Mouse (Mus musculus): Measurements from ENCODE around the gene 2210016L21Rik. TPM values are rescaled to one million over a fixed set of nuclear protein-coding genes. Genes with fewer than 3 reads are reported as not detected.

The 2210016L21Rik gene
- polyA plus RNA-seq, 1 experiment: 69.2 TPM

- TF ChIP-seq POLR2A (IDR thresholded peaks at IDR 0.05; ENCODE audit: borderline replicate concordance, extremely low read depth, insufficient read depth, insufficient read length, poor library complexity, severe bottlenecking): no peak
- TF ChIP-seq CTCF (IDR thresholded peaks at IDR 0.05; ENCODE audit: borderline replicate concordance, extremely low read depth, insufficient read depth, insufficient read length): no peak
- no peak for DNase-seq (ENCODE audit: low read depth)
Measured at GRCm38 (mm10) chr5:114968651-114969050, 26.7 kb downstream of the 2210016L21Rik start.

GRCm38 (mm10) chr5:114969064-114969463 lies 27.1 kb downstream of the 2210016L21Rik start:
- DNase-seq (ENCODE audit: low read depth): no peak
- no peak for TF ChIP-seq POLR2A (IDR thresholded peaks at IDR 0.05; ENCODE audit: borderline replicate concordance, extremely low read depth, insufficient read depth, insufficient read length, poor library complexity, severe bottlenecking)
- no peak for TF ChIP-seq CTCF (IDR thresholded peaks at IDR 0.05; ENCODE audit: borderline replicate concordance, extremely low read depth, insufficient read depth, insufficient read length)

GRCm38 (mm10) chr5:114969609-114970215 lies 27.8 kb downstream of the 2210016L21Rik start:
- no peak for TF ChIP-seq CTCF (IDR thresholded peaks at IDR 0.05; ENCODE audit: borderline replicate concordance, extremely low read depth, insufficient read depth, insufficient read length)
- no peak for TF ChIP-seq POLR2A (IDR thresholded peaks at IDR 0.05; ENCODE audit: borderline replicate concordance, extremely low read depth, insufficient read depth, insufficient read length, poor library complexity, severe bottlenecking)
- DNase-seq (ENCODE audit: low read depth): no peak

DNA sequence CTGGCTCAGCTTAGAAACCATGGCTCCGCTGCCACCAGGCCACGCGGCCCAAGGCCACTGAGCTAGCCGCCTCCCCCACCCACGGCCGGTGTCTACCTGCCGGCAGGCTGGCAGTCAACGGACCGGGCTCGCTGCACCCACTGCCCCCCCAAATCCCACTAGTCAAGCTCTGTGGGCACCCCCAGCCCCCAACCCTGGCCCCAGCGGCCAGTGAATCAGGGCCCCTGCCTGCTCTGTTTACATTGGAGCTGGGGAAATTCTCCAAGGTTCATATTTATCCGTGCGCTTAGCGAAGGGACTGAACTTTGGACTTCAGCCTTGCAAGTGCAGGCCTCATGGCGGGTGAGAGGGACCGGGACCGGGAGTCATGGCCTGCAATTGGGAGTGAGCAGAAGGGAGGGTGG lies 28.9 kb downstream of the 2210016L21Rik start, which contains the start of gene Hnf1a:
Gene Hnf1a, minus strand, starts transcription at position 271 of the 404 bp plus-strand sequence.
- no peak for DNase-seq (ENCODE audit: low read depth)
- TF ChIP-seq POLR2A (IDR thresholded peaks at IDR 0.05; ENCODE audit: borderline replicate concordance, extremely low read depth, insufficient read depth, insufficient read length, poor library complexity, severe bottlenecking) (no peak), CTCF (IDR thresholded peaks at IDR 0.05; ENCODE audit: borderline replicate concordance, extremely low read depth, insufficient read depth, insufficient read length) (no peak)

DNA sequence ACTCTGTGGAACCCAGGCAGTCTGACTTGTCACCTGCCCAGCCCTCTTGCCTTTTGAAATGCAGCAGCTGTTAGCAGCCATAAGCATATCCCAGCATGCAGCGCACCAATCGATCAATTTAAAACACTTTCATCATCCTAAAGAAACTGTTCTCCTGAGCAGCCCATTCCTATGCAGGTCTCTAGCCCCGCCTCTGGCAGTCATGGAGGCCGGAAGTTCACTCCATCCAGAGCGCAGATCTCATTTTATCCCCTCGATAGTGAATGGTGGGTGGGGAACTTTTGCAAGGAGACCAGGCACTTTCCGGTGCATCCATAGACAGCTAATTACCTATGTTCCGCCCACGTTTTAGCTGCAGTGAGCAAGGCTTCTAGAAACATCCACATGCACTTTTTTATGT lies 30.2 kb downstream of the 2210016L21Rik start:
- TF ChIP-seq POLR2A (IDR thresholded peaks at IDR 0.05; ENCODE audit: borderline replicate concordance, extremely low read depth, insufficient read depth, insufficient read length, poor library complexity, severe bottlenecking) (no peak), CTCF (IDR thresholded peaks at IDR 0.05; ENCODE audit: borderline replicate concordance, extremely low read depth, insufficient read depth, insufficient read length) (no peak)
- no peak for DNase-seq (ENCODE audit: low read depth)

DNA sequence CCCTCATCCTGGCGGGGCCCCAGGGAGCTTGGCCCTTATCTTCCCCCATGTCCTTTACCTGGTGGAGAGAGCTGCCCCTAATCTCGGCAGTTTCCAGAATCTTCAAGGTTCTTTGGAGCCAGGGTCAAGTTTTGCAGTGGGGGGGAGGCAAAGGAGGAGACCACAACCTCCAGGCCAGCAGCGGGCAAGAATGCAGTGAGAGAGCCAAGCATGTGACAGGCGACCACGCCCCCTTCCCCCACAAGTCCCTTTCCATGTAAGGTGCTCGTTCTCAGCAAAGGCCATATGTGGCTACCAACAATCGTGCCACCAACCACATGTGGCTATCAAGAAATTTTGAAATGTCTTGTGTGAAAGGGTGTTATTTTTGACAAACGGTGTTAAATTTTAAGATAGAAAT lies 31.2 kb downstream of the 2210016L21Rik start:
- no peak for DNase-seq (ENCODE audit: low read depth)
- TF ChIP-seq CTCF (IDR thresholded peaks at IDR 0.05; ENCODE audit: borderline replicate concordance, extremely low read depth, insufficient read depth, insufficient read length) (no peak), POLR2A (IDR thresholded peaks at IDR 0.05; ENCODE audit: borderline replicate concordance, extremely low read depth, insufficient read depth, insufficient read length, poor library complexity, severe bottlenecking) (no peak)

GRCm38 (mm10) chr5:114976935-114977334 lies 35.0 kb downstream of the 2210016L21Rik start:
- TF ChIP-seq CTCF (IDR thresholded peaks at IDR 0.05; ENCODE audit: borderline replicate concordance, extremely low read depth, insufficient read depth, insufficient read length) (no peak), POLR2A (IDR thresholded peaks at IDR 0.05; ENCODE audit: borderline replicate concordance, extremely low read depth, insufficient read depth, insufficient read length, poor library complexity, severe bottlenecking) (no peak)
- DNase-seq (ENCODE audit: low read depth): no peak

DNA sequence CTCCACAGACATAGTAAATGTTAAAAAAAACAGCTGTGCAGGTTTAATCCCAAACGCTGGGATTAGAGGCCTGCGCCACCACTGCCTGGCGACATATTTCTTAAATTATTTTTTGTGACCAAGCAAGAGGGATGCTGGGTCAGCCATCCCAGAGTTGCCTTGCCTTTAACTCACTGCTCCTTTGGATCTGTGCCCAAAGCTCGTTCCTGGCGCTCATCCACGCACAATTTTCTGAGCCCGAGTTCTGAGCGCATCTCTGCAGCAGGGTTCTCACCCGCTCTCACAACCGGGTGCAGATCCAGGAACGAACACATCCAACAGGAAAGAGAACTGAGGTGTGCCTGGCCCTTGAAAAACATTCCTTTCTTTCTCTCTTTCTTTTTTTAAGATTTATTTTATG lies 36.5 kb downstream of the 2210016L21Rik start:
- peak; percentile 23 for DNase-seq (ENCODE audit: low read depth)
- no peak for TF ChIP-seq POLR2A (IDR thresholded peaks at IDR 0.05; ENCODE audit: borderline replicate concordance, extremely low read depth, insufficient read depth, insufficient read length, poor library complexity, severe bottlenecking)
- TF ChIP-seq CTCF (IDR thresholded peaks at IDR 0.05; ENCODE audit: borderline replicate concordance, extremely low read depth, insufficient read depth, insufficient read length): no peak

GRCm38 (mm10) chr5:114978888-114979249 lies 36.9 kb downstream of the 2210016L21Rik start:
- peak; percentile 78 for DNase-seq (ENCODE audit: low read depth)
- TF ChIP-seq CTCF (IDR thresholded peaks at IDR 0.05; ENCODE audit: borderline replicate concordance, extremely low read depth, insufficient read depth, insufficient read length) (peak; percentile 43; the same call in 1 of the 2 replicates), POLR2A (IDR thresholded peaks at IDR 0.05; ENCODE audit: borderline replicate concordance, extremely low read depth, insufficient read depth, insufficient read length, poor library complexity, severe bottlenecking) (no peak)

GRCm38 (mm10) chr5:114979250-114980121 lies 37.5 kb downstream of the 2210016L21Rik start:
- TF ChIP-seq POLR2A (IDR thresholded peaks at IDR 0.05; ENCODE audit: borderline replicate concordance, extremely low read depth, insufficient read depth, insufficient read length, poor library complexity, severe bottlenecking): no peak
- peak; percentile 98 for TF ChIP-seq CTCF (IDR thresholded peaks at IDR 0.05; ENCODE audit: borderline replicate concordance, extremely low read depth, insufficient read depth, insufficient read length)
- peak; percentile 84 for DNase-seq (ENCODE audit: low read depth)

- no peak for TF ChIP-seq POLR2A (IDR thresholded peaks at IDR 0.05; ENCODE audit: borderline replicate concordance, extremely low read depth, insufficient read depth, insufficient read length, poor library complexity, severe bottlenecking)
- TF ChIP-seq CTCF (IDR thresholded peaks at IDR 0.05; ENCODE audit: borderline replicate concordance, extremely low read depth, insufficient read depth, insufficient read length): no peak
- no peak for DNase-seq (ENCODE audit: low read depth)
Measured at GRCm38 (mm10) chr5:114980122-114980748, 38.3 kb downstream of the 2210016L21Rik start.

Data from brain, embryonic 14.5 days (tissue).